Mouse (Mus musculus) neural tube, embryonic 11.5 days (tissue): Measurements from ENCODE around the gene Pxn. TPM values are rescaled to one million over a fixed set of nuclear protein-coding genes. Genes with fewer than 3 reads are reported as not detected.
"Not testable (repeated sequence)": the region's sequence is repeated elsewhere in the genome, so short reads cannot be mapped to it uniquely, and the experiment has no call there.

Experiments used
- ATAC-seq: fragments of 200-750 bp; cut with Nextera tagmentation; 2 replicates; pipeline ENCODE4 v1.8.0; 2017; ENCODE audit warnings: moderate number of reproducible peaks, mild to moderate bottlenecking, moderate TSS enrichment, moderate library complexity; ENCODE audit not compliant: insufficient read depth, low FRiP score, low TSS enrichment
- DNase-seq: peaks from one replicate; pipeline ENCODE4 v3.0.0-alpha.2; 2015; ENCODE audit warnings: low spot score
- H3K27ac ChIP-seq: fragments of 300-500 bp; sonication (generic); 2 replicates; pipeline ENCODE4 v1.5.1; 2014; ENCODE audit warnings: low read depth, mild to moderate bottlenecking, low read length
- H3K27me3 ChIP-seq: fragments of 300-500 bp; sonication (generic); 2 replicates; pipeline ENCODE4 v1.6.1; 2014; ENCODE audit warnings: mild to moderate bottlenecking, low read length, mixed read lengths; ENCODE audit not compliant: control insufficient read depth, insufficient read depth
- H3K36me3 ChIP-seq: fragments of 300-500 bp; sonication (generic); 2 replicates; pipeline ENCODE4 v1.6.1; 2014; ENCODE audit warnings: mild to moderate bottlenecking, low read length, moderate library complexity, mixed read lengths; ENCODE audit not compliant: control insufficient read depth, insufficient read depth
- H3K4me1 ChIP-seq: fragments of 300-500 bp; sonication (generic); 2 replicates; pipeline ENCODE4 v1.6.1; 2014; ENCODE audit warnings: low read length, mixed read lengths; ENCODE audit not compliant: control insufficient read depth, insufficient read depth
- H3K4me2 ChIP-seq: fragments of 300-500 bp; sonication (generic); 2 replicates; pipeline ENCODE4 v1.6.1; 2014; ENCODE audit warnings: low read depth, mild to moderate bottlenecking, moderate library complexity
- H3K4me3 ChIP-seq: fragments of 300-500 bp; sonication (generic); 2 replicates; pipeline ENCODE4 v1.5.1; 2014; ENCODE audit warnings: low read depth, low read length
- H3K9ac ChIP-seq: fragments of 300-500 bp; sonication (generic); 2 replicates; pipeline ENCODE4 v1.6.1; 2014; ENCODE audit warnings: mild to moderate bottlenecking, low read length
- H3K9me3 ChIP-seq: fragments of 300-500 bp; sonication (generic); 2 replicates; pipeline ENCODE4 v1.6.1; 2016; ENCODE audit warnings: low read length; ENCODE audit not compliant: control insufficient read depth
- WGBS: fragments of 180-500 bp; shearing (Covaris S2); extraction: QIAGEN DNeasy Blood & Tissue Kit; methylation state at CpG from one replicate; pipeline ENCODE4 v1.1.7; 2014; 5-methylcytosine and 5-hydroxymethylcytosine counted together
- polyA plus RNA-seq: library from polyadenylated mRNA; unstranded; fragments of >200 nt; fragmentation: Nextera tagmentation; extraction: Ambion mirVana; gene quantifications from 2 replicates; pipeline ENCODE4 v1.2.1, GENCODE M21; 2014

Pxn gene
- polyA plus RNA-seq, 1 experiment from 2014 or later: 13.3 TPM

DNA sequence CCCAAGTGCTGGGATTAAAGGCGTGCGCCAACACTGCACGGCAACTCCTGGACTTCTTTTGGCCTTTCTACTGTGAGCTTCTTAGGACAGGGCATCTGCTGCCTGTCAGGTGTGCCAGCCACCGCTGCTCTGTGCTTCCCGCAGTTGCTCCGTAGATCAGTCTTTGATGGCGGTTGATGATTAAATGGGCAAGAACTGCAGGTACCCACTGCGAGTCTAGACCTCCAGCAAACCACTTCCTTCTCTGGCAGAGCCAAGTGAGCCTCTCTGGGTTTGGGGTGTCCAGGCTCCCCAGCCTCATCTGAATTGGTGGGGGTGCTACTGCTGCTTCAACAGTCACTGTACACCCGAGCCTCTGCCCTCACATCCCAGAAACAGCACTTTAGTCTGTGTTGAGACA is 11.0 kb downstream of the Pxn start:
- 92% methylated on average over 9 of the region's 9 CpGs for WGBS
- Histone ChIP-seq H3K4me3 (no peak overlapping the region), H3K27me3 (no peaks in the 10 kb centered on the region), H3K27ac (no peak overlapping the region), H3K9me3 (no peaks in the 10 kb centered on the region), H3K9ac (no peak overlapping the region), H3K4me2 (no peak overlapping the region), H3K36me3 (no peaks in the 10 kb centered on the region), H3K4me1 (no peaks in the 10 kb centered on the region)
- DNase-seq (no peak), ATAC-seq (no peak)

DNA sequence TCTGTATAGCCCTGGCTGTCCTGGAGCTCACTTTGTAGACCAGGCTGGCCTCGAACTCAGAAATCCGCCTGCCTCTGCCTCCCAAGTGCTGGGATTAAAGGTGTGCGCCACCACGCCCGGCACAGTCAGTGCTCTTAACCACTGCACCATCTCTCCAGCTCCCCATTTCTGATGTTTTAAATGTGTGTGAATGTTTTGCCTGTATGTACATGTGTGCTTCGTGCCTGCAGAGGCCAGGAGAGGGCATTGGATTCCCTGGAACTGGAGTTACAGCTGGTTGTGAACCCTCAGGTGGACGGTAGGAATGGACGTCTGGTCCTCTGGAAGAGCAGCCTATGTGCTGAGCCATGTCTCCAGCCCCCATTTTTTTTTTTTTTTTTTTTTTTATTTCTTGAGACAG is 11.7 kb downstream of the Pxn start:
- not testable (repeated sequence) for H3K36me3 ChIP-seq, DNase-seq, ATAC-seq, H3K9ac ChIP-seq, H3K9me3 ChIP-seq, H3K4me1 ChIP-seq, H3K4me2 ChIP-seq, H3K27ac ChIP-seq, H3K27me3 ChIP-seq, H3K4me3 ChIP-seq
- WGBS: over 99% methylated on average over 7 of the region's 8 CpGs

DNA sequence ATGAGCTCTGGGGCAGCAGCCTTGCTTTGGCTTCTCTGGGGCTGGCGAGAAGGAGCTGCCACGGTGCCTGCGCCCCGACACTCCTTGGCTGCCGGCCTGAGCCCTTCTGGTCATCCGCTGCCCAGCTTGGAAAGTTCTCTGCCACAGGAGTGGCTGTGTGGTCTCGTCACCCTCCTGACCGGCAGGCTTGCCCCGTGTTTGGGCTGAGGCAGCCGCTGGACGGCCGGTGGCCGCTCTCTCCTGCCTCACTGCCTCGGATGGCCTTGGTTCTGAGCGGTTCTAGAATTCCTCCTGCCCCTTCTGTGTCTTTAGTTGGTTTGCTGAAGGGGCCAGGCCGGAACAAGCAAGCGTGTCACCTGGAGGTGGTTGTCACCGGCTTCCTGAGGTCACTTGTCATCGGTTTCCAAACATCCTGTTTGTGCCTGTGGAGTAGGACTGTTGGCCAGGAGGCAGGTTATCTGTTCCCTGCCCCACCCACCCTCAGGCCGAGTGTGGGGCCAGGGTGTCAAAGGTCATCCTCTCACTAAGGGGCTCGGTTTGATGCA is 13.9 kb downstream of the Pxn start:
- Histone ChIP-seq H3K27me3 (no peaks in the 10 kb centered on the region), H3K4me2 (no peak overlapping the region), H3K4me3 (no peak overlapping the region), H3K9ac (no peak overlapping the region; the same call in 1 of the 2 replicates), H3K36me3 (no peaks in the 10 kb centered on the region), H3K4me1 (peaks cover 18% of the 10 kb centered on the region), H3K27ac (no peak overlapping the region), H3K9me3 (no peaks in the 10 kb centered on the region)
- ATAC-seq: no peak
- 72% methylated on average over 21 of the region's 21 CpGs for WGBS
- no peak for DNase-seq

DNA sequence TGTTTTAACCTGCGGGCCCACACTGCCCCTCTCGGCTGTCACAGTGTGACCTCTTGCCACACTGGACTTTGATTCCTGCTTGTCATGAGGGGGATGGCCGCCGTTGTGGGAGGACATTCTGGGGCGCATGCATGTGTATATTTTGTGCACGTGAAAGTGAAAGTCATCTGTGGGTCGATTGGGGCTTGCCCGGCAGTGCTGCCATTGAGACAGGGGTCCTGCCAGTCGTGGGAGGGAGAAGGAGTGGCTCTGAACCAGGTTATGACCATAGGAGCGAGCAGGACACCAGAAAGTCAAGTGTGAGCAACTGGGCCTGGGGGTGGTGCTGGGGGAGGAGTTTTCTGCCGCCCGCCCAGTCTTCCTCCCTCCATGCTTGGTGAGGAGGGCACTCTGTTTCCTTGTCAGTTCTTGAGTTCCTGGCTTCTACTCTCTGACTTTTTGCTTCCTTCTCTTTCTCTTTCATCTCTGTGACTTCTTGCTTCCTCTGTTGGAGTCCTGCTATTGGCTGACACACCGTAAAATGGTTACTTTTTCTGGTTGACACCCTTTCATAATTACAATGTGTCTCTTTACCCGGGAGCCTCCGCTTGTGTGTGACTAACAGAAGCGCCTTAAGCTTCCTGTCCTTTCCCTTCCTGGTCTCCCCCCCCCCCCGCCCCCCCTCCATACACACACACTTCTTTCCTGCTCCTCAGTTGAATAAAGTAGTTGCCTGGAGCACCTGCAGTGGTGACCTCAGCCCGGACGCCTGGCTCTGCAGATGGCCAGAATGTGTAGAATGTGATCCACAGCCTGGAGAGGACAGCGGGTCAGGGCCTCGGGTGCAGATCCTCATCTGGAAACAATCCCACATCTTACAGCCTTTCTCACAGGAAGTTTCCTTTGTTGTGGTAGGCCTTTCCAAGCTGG is 15.3 kb downstream of the Pxn start:
- Histone ChIP-seq H3K4me2 (no peak overlapping the region), H3K27ac (0 out of 2 replicates have a peak overlapping the region, but pooled peaks have one; percentile 49), H3K27me3 (no peaks in the 10 kb centered on the region), H3K4me3 (no peak overlapping the region), H3K9ac (no peak overlapping the region), H3K9me3 (no peaks in the 10 kb centered on the region), H3K36me3 (no peaks in the 10 kb centered on the region), H3K4me1 (peaks cover 18% of the 10 kb centered on the region)
- WGBS: 65% methylated on average over 20 of the region's 21 CpGs
- DNase-seq (no peak), ATAC-seq (no peak)

DNA sequence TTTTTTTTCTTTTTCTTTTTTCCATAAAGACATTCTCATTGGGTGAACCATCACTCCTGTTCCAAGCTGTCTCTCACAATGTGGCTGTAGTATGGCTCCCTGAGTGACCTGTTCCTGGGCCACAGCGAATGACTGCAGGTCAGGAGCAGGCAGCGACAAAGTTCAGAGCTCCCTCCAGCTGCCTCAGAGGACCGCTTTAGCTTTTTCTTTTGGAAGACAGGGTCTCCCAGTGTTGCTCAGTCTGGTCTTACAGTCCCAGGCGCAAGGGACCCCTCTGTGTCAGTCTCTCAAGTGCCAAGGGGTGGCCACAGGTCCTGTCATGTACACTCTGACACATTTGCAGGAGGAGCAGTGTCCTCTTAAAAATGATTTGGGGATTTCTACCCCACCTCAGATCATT is 16.1 kb downstream of the Pxn start:
- Histone ChIP-seq H3K9ac (no peak overlapping the region), H3K36me3 (no peaks in the 10 kb centered on the region), H3K4me1 (peaks cover 18% of the 10 kb centered on the region), H3K4me2 (no peak overlapping the region), H3K27me3 (no peaks in the 10 kb centered on the region), H3K27ac (no peak overlapping the region), H3K9me3 (no peaks in the 10 kb centered on the region), H3K4me3 (no peak overlapping the region)
- DNase-seq (no peak), ATAC-seq (no peak)
- WGBS: 81% methylated on average over 4 of the region's 4 CpGs

DNA sequence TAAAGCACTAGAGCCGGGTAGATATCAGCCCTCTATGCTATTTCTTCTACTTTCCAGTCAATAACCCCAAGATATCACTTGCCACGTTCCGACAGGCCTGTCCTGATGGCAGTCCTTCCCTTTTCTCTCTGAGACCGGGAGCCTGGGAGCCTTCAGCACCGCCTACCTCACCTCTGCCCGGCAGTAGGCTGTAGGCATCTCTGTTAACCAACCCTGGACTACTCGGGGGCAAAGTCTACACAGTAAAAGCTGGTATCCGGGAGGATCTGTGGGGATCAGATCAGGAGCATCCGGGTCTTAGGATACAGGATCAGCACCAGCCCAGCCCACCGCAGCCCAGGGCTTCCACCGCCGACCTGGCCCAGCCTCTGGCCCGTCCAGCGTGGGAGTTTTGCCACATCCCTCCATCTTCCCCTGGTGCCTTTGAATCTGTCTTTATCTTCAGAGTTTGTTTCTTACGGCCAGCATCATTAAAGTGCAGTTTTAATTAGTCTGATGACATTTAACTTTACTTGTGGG is 16.6 kb downstream of the Pxn start:
- H3K9ac ChIP-seq: no peak overlapping the region
- H3K4me2 ChIP-seq: no peak overlapping the region
- no peaks in the 10 kb centered on the region for H3K36me3 ChIP-seq
- 72% methylated on average over 15 of the region's 15 CpGs for WGBS
- H3K4me1 ChIP-seq: peaks cover 18% of the 10 kb centered on the region
- no peaks in the 10 kb centered on the region for H3K27me3 ChIP-seq
- no peak overlapping the region for H3K27ac ChIP-seq
- no peak overlapping the region for H3K4me3 ChIP-seq
- DNase-seq (no peak), ATAC-seq (no peak)
- no peaks in the 10 kb centered on the region for H3K9me3 ChIP-seq

DNA sequence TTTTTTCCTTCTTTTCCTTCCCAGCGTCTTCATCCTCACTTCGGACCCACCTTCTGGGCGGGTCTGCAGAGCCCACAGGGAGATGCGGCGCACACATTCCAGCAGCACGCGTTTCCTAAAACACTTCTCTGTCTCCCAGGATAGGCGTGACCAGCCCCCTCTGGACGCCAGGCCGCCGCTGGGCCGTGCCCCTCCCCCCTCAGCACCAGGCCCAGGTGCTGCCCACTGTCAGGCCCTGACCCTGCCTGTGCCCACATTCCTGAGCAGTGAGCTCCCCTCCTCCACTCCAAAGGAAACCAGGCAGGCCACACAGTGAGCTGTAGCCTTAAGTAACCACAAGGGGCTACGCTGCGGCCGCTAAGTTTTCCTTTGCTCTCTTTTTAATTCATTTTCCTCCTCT is 17.5 kb downstream of the Pxn start:
- Histone ChIP-seq H3K4me2 (peak overlapping the region; percentile 14; the same call in 1 of the 2 replicates), H3K4me3 (0 out of 2 replicates have a peak overlapping the region, but pooled peaks have one; percentile 2), H3K36me3 (no peaks in the 10 kb centered on the region), H3K4me1 (peaks cover 18% of the 10 kb centered on the region), H3K9me3 (no peaks in the 10 kb centered on the region), H3K27ac (0 out of 2 replicates have a peak overlapping the region, but pooled peaks have one; percentile 34), H3K9ac (peak overlapping the region; percentile 10; the same call in 1 of the 2 replicates), H3K27me3 (no peaks in the 10 kb centered on the region)
- 5% methylated on average over 15 of the region's 15 CpGs for WGBS
- no peak for ATAC-seq
- no peak for DNase-seq

DNA sequence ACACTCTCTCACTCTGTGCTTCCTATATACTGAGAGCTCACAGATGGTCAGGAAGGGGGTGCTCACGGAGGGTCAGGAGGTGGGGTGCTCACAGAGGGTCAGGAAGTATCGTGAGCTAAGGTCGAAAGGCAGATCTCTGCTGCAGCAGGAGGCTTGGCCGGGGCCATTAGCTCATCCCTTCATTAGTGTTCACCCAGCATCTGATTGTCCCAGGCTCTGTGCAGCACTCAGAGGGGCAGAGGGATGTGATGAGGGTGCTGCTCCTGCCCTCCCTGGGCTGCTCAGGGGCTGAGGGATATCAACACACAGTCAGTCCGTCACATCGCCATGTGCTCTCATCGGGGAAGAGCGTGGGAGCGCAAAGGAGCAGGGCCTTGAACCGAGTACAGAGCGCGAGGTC is 18.0 kb downstream of the Pxn start:
- Histone ChIP-seq H3K4me3 (no peak overlapping the region), H3K36me3 (no peaks in the 10 kb centered on the region), H3K4me1 (peaks cover 19% of the 10 kb centered on the region), H3K4me2 (no peak overlapping the region), H3K27ac (0 out of 2 replicates have a peak overlapping the region, but pooled peaks have one; percentile 34), H3K9ac (no peak overlapping the region), H3K9me3 (no peaks in the 10 kb centered on the region), H3K27me3 (no peaks in the 10 kb centered on the region)
- ATAC-seq: no peak
- 41% methylated on average over 12 of the region's 12 CpGs for WGBS
- DNase-seq: no peak
